Mouse (Mus musculus) heart, adult 2 months (tissue): ENCODE measurements at regions not wholly inside any gene's neighbourhood (a gene's known extent, or its start where the extent isn't known, plus 50 kb on each side); places are given as distances from the start of the nearest gene placed in this dataset.

Experiments used
- DNase-seq, 2 experiments: peaks; one replicate each; pipeline ENCODE4 v3.0.0; 2021
- H3K27ac ChIP-seq: fragments of 200-600 bp; 2 replicates; pipeline ENCODE4 v1.8.1; 2022
- H3K27me3 ChIP-seq: fragments of 200-500 bp; 2 replicates; pipeline ENCODE4 v1.6.1; 2012; ENCODE audit warnings: mild to moderate bottlenecking, low read length, inconsistent platforms, mixed read lengths; ENCODE audit not compliant: control insufficient read depth, insufficient read depth
- H3K36me3 ChIP-seq: fragments of 200-500 bp; 2 replicates; pipeline ENCODE4 v1.6.1; 2012; ENCODE audit warnings: low read length, inconsistent platforms; ENCODE audit not compliant: control insufficient read depth, insufficient read depth
- H3K4me1 ChIP-seq: fragments of 200-500 bp; 2 replicates; pipeline ENCODE4 v1.6.1; 2011; ENCODE audit warnings: low read length; ENCODE audit not compliant: control insufficient read depth, insufficient read depth
- H3K4me3 ChIP-seq: fragments of 200-600 bp; 2 replicates; pipeline ENCODE4 v1.8.1; 2022
- H3K79me2 ChIP-seq: fragments of 200-500 bp; replicated peaks from 2 replicates; pipeline ENCODE4 v1.6.1; 2012; ENCODE audit warnings: mild to moderate bottlenecking, inconsistent platforms, low read length, moderate library complexity, mixed read lengths; ENCODE audit not compliant: control insufficient read depth, insufficient read depth
- H3K9ac ChIP-seq: fragments of 200-500 bp; 2 replicates; pipeline ENCODE4 v1.6.1; 2012; ENCODE audit warnings: low read depth, mild to moderate bottlenecking, control low read depth, inconsistent platforms, low read length, mixed read lengths
- CTCF ChIP-seq: fragments of 200-600 bp; IDR thresholded peaks from 2 replicates; pipeline ENCODE4 v1.8.1; 2022; ENCODE audit warnings: antibody characterized with exemption, mild to moderate bottlenecking, moderate library complexity
- EP300 ChIP-seq: fragments of 200-500 bp; IDR thresholded peaks from 2 replicates; pipeline ENCODE4 v1.6.1; 2011; ENCODE audit warnings: low read depth, low read length, control low read depth; ENCODE audit not compliant: insufficient read depth
- POLR2A ChIP-seq: fragments of 200-500 bp; IDR thresholded peaks from 2 replicates; pipeline ENCODE4 v1.6.1; 2011; ENCODE audit warnings: mild to moderate bottlenecking, low read depth, low read length, control low read depth; ENCODE audit not compliant: insufficient read depth
- WGBS: fragments of 180-500 bp; shearing (Covaris S2); methylation state at CpG from one replicate; pipeline ENCODE4 v1.1.7; 2018; 5-methylcytosine and 5-hydroxymethylcytosine counted together
- intact Hi-C: fragments of 180-260 bp; cut with DNase I; formaldehyde crosslinking; loops from one replicate; pipeline ENCODE4 v1.15.1; 2025

GRCm38 (mm10) chr3:31375678-31376077 is 65.5 kb upstream of the Slc7a14 start:
- 70% methylated on average over 3 of the region's 3 CpGs for WGBS
- no peak overlapping the region for H3K9ac ChIP-seq
- H3K4me1 ChIP-seq: no peaks in the 10 kb centered on the region; the same call in 1 of the 2 replicates

GRCm38 (mm10) chr3:31374061-31374460 is 63.9 kb upstream of the Slc7a14 start:
- H3K27me3 ChIP-seq: no peaks in the 10 kb centered on the region

More at GRCm38 (mm10) chr3:31375678-31376077, 65.5 kb upstream of the Slc7a14 start:
- no peak overlapping the region for H3K27ac ChIP-seq
- intact Hi-C loops: no loop called here
- DNase-seq: no peak
- H3K4me3 ChIP-seq: no peak overlapping the region
- H3K27me3 ChIP-seq: no peaks in the 10 kb centered on the region
- no peak for TF ChIP-seq POLR2A
- no peak for TF ChIP-seq CTCF
- TF ChIP-seq EP300: no peak
- H3K79me2 ChIP-seq: no peaks in the 10 kb centered on the region
- no peaks in the 10 kb centered on the region for H3K36me3 ChIP-seq

GRCm38 (mm10) chr3:31368259-31368658 is 58.1 kb upstream of the Slc7a14 start:
- no peak overlapping the region for H3K9ac ChIP-seq
- intact Hi-C loops: no loop called here
- 75% methylated on average over 2 of the region's 2 CpGs for WGBS

More at GRCm38 (mm10) chr3:31374061-31374460, 63.9 kb upstream of the Slc7a14 start:
- intact Hi-C loops: no loop called here
- Histone ChIP-seq H3K36me3 (no peaks in the 10 kb centered on the region), H3K4me1 (no peaks in the 10 kb centered on the region; the same call in 1 of the 2 replicates), H3K27ac (no peak overlapping the region), H3K4me3 (no peak overlapping the region), H3K79me2 (no peaks in the 10 kb centered on the region), H3K9ac (no peak overlapping the region)
- DNase-seq: no peak
- TF ChIP-seq EP300: no peak
- TF ChIP-seq POLR2A: no peak
- no peak for TF ChIP-seq CTCF

More at GRCm38 (mm10) chr3:31368259-31368658, 58.1 kb upstream of the Slc7a14 start:
- Histone ChIP-seq H3K4me3 (no peak overlapping the region), H3K36me3 (no peaks in the 10 kb centered on the region), H3K79me2 (no peaks in the 10 kb centered on the region), H3K27me3 (no peaks in the 10 kb centered on the region), H3K27ac (no peak overlapping the region), H3K4me1 (no peaks in the 10 kb centered on the region; the same call in 1 of the 2 replicates)
- no peak for TF ChIP-seq POLR2A
- TF ChIP-seq EP300: no peak
- no peak for TF ChIP-seq CTCF
- no peak for DNase-seq
